Mouse (Mus musculus): ENCODE measurements around the gene Gstm4. TPM values are rescaled to one million over a fixed set of nuclear protein-coding genes. Genes with fewer than 3 reads are reported as not detected.

Gstm4 gene
- polyA plus RNA-seq, 1 experiment from 2014 or later = 29.6 TPM

DNA sequence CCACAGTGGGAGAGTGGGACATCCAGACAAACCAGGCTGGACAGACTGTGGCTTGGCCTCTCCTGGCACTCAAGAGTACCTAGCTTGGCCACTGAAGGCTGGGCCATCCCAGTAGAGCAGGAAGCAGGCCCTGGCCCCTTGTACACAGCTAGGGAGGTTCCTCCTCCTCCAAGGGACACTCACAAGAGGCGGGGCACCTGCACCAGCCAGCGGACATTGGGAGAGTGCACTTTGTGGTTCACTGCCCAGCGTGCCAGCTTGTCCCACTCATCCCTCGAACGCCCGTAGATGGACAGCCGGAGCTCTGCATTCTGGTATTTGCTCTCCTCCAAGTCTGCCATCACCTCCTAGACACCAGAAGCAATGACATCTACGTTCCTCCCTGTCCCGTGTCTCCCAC lies 32.1 kb upstream of the Gstm4 start:
- Histone ChIP-seq H3K9ac (ENCODE audit: low read length) (no peak overlapping the region), H3K4me1 (ENCODE audit: control insufficient read depth, insufficient read depth, low read length) (peaks cover 4% of the 10 kb centered on the region), H3K9me3 (replicated peaks; ENCODE audit: control insufficient read depth, low read length) (no peaks in the 10 kb centered on the region), H3K27ac (ENCODE audit: low read length) (no peak overlapping the region), H3K4me2 (ENCODE audit: low read depth, low read length) (no peak overlapping the region), H3K4me3 (replicated peaks; ENCODE audit: low read length) (no peak overlapping the region), H3K36me3 (ENCODE audit: control insufficient read depth, insufficient read depth, low read length) (peaks cover 38% of the 10 kb centered on the region), H3K27me3 (ENCODE audit: control insufficient read depth, insufficient read depth, low read length) (no peaks in the 10 kb centered on the region)
- WGBS = 92% methylated on average over 9 of the region's 9 CpGs
- ATAC-seq (ENCODE audit: insufficient read depth, low FRiP score) = no peak

DNA sequence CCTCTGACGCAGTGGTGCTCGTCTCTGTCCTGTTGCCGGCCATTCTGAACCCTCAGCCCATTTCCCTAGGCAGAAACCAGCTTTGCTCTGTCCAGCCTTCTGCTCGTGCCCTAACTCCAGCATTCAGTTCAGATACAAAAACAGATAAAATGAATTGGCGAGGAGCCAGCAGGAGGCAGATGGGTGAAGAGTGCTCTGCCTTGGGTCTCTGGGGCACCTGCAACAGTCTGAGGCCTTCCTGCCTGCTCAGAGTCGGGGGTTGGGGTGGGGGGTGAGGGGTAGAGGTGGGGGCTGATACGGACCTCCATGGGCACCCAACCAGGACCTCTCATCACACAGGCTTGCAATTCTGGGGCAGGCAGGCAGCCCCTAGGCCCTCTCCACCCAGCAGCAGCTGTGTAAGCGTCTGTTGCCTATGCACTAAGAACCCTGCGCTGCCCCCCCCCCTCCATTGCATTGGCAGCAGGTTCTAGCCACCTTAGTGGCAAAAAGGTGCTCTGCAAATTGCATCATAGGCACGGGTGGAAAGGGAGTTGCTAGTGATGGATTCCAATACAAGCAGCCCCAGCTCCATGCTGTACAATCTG lies 28.4 kb upstream of the Gstm4 start:
- Histone ChIP-seq H3K36me3 (ENCODE audit: control insufficient read depth, insufficient read depth, low read length) (peaks cover 27% of the 10 kb centered on the region), H3K9ac (ENCODE audit: low read length) (no peak overlapping the region), H3K9me3 (replicated peaks; ENCODE audit: control insufficient read depth, low read length) (no peaks in the 10 kb centered on the region), H3K4me3 (replicated peaks; ENCODE audit: low read length) (no peak overlapping the region), H3K4me1 (ENCODE audit: control insufficient read depth, insufficient read depth, low read length) (peaks cover 7% of the 10 kb centered on the region), H3K4me2 (ENCODE audit: low read depth, low read length) (no peak overlapping the region), H3K27me3 (ENCODE audit: control insufficient read depth, insufficient read depth, low read length) (no peaks in the 10 kb centered on the region), H3K27ac (ENCODE audit: low read length) (no peak overlapping the region)
- 63% methylated on average over 10 of the region's 10 CpGs for WGBS
- no peak for ATAC-seq (ENCODE audit: insufficient read depth, low FRiP score)

DNA sequence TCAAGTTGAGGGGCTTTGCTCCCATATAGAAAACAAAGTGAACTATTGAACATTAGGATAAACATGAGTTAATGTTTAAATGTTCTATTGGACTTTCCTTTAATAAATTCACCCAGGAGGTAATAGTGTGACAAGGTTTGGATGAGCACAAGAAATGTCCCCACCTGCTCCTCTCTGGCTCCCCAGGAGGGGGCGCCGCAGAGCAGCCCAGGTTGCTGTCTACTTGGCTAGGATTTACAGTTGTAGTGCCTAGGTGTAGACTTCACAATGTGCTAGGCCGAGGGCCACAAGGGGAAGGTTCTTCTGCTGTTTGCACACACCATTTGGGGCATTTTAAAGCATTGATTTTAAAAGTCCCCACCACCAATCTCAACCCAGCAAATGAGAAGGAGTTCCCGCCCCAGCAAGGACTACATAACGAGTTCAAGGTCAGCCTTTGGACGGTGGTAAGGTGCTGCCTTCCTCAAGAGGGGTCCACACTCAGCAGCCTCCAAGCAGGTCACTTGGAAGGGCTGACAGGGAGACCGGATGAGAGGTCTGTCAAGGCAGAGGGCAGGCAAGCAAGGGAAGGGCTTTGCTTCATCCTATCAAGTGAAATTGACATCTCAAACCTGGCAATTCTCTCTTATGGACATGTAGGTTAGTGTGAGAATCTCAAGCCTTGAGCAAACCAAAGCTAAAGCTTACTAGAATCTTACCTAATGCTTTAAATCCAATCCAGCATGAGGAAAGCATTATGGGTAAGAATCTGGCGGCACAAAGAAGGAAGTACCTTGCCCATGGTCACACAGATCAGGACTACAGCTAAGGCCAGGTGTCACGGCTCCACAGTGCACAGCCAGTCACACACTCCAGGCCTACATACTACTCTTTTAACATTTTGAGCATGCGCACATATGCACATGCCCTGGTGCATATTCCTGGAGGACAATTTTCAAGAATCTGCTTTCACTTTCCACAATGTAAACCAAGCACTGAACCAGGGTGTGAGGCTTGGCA lies 25.9 kb upstream of the Gstm4 start:
- 65% methylated on average over 10 of the region's 10 CpGs for WGBS
- Histone ChIP-seq H3K9ac (ENCODE audit: low read length) (peak overlapping the region; percentile 52; the same call in 1 of the 2 replicates), H3K4me1 (ENCODE audit: control insufficient read depth, insufficient read depth, low read length) (peaks cover 7% of the 10 kb centered on the region), H3K27ac (ENCODE audit: low read length) (no peak overlapping the region), H3K36me3 (ENCODE audit: control insufficient read depth, insufficient read depth, low read length) (peaks cover 11% of the 10 kb centered on the region), H3K4me2 (ENCODE audit: low read depth, low read length) (peak overlapping the region; percentile 34; the same call in 1 of the 2 replicates), H3K27me3 (ENCODE audit: control insufficient read depth, insufficient read depth, low read length) (no peaks in the 10 kb centered on the region), H3K9me3 (replicated peaks; ENCODE audit: control insufficient read depth, low read length) (no peaks in the 10 kb centered on the region), H3K4me3 (replicated peaks; ENCODE audit: low read length) (no peak overlapping the region)
- ATAC-seq (ENCODE audit: insufficient read depth, low FRiP score) = no peak

DNA sequence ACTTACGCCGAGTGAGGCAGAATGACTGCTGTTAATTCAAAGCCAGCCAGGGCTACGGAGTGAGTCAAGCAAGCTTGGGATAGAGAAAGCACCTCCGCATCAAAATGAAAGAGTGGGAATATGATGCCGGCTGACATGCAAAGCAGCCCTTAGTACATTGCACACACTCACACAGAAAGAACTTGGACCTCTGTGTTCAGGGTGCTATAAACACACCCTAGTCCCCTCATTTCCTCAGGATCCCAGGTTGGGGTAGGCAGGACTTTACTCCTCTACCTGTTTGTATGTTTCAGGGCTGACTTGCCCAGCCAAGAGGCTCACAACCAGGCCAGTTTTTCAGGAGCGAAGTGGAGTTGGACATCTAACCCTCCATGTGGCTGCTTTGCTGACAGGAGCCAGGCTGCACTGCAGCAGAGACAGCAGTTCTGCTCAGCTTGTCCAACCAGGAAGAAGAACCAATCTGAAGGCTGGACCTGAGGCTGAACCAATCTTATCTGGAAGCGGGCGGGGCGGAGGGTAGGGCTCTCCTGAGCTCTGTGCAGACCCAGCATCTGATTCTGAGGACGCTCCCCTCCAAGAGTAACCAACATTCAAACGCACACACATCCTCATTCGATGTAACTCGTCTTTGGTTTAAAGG lies 24.7 kb upstream of the Gstm4 start:
- WGBS = 58% methylated on average over 13 of the region's 13 CpGs
- Histone ChIP-seq H3K36me3 (ENCODE audit: control insufficient read depth, insufficient read depth, low read length) (no peaks in the 10 kb centered on the region), H3K9ac (ENCODE audit: low read length) (peak overlapping the region; percentile 26; the same call in 1 of the 2 replicates), H3K4me1 (ENCODE audit: control insufficient read depth, insufficient read depth, low read length) (peaks cover 7% of the 10 kb centered on the region), H3K4me2 (ENCODE audit: low read depth, low read length) (peak overlapping the region; percentile 34), H3K4me3 (replicated peaks; ENCODE audit: low read length) (peak overlapping the region; percentile 11), H3K9me3 (replicated peaks; ENCODE audit: control insufficient read depth, low read length) (no peaks in the 10 kb centered on the region), H3K27ac (ENCODE audit: low read length) (peak overlapping the region; percentile 71), H3K27me3 (ENCODE audit: control insufficient read depth, insufficient read depth, low read length) (no peaks in the 10 kb centered on the region)
- ATAC-seq (ENCODE audit: insufficient read depth, low FRiP score) = peak; percentile 69

GRCm38 (mm10) chr3:108068826-108069225 lies 24.1 kb upstream of the Gstm4 start:
- Histone ChIP-seq H3K4me1 (ENCODE audit: control insufficient read depth, insufficient read depth, low read length) (peaks cover 7% of the 10 kb centered on the region), H3K36me3 (ENCODE audit: control insufficient read depth, insufficient read depth, low read length) (no peaks in the 10 kb centered on the region), H3K4me2 (ENCODE audit: low read depth, low read length) (no peak overlapping the region; the same call in 1 of the 2 replicates), H3K4me3 (replicated peaks; ENCODE audit: low read length) (no peak overlapping the region), H3K9me3 (replicated peaks; ENCODE audit: control insufficient read depth, low read length) (no peaks in the 10 kb centered on the region), H3K27ac (ENCODE audit: low read length) (peak overlapping the region; percentile 71; the same call in 1 of the 2 replicates), H3K27me3 (ENCODE audit: control insufficient read depth, insufficient read depth, low read length) (no peaks in the 10 kb centered on the region), H3K9ac (ENCODE audit: low read length) (peak overlapping the region; percentile 26; the same call in 1 of the 2 replicates)
- 21% methylated on average over 1 of the region's 1 CpGs for WGBS
- no peak for ATAC-seq (ENCODE audit: insufficient read depth, low FRiP score)

GRCm38 (mm10) chr3:108067370-108067934 lies 22.8 kb upstream of the Gstm4 start:
- Histone ChIP-seq H3K27me3 (ENCODE audit: control insufficient read depth, insufficient read depth, low read length) (no peaks in the 10 kb centered on the region), H3K27ac (ENCODE audit: low read length) (no peak overlapping the region), H3K4me2 (ENCODE audit: low read depth, low read length) (no peak overlapping the region), H3K4me1 (ENCODE audit: control insufficient read depth, insufficient read depth, low read length) (peaks cover 7% of the 10 kb centered on the region), H3K36me3 (ENCODE audit: control insufficient read depth, insufficient read depth, low read length) (no peaks in the 10 kb centered on the region), H3K9ac (ENCODE audit: low read length) (no peak overlapping the region), H3K4me3 (replicated peaks; ENCODE audit: low read length) (no peak overlapping the region), H3K9me3 (replicated peaks; ENCODE audit: control insufficient read depth, low read length) (no peaks in the 10 kb centered on the region)
- 59% methylated on average over 6 of the region's 6 CpGs for WGBS
- peak; percentile 23; the same call in 1 of the 2 replicates for ATAC-seq (ENCODE audit: insufficient read depth, low FRiP score)

- Histone ChIP-seq H3K4me1 (ENCODE audit: control insufficient read depth, insufficient read depth, low read length) (peaks cover 7% of the 10 kb centered on the region), H3K4me3 (replicated peaks; ENCODE audit: low read length) (no peak overlapping the region), H3K9ac (ENCODE audit: low read length) (no peak overlapping the region), H3K9me3 (replicated peaks; ENCODE audit: control insufficient read depth, low read length) (no peaks in the 10 kb centered on the region), H3K27ac (ENCODE audit: low read length) (no peak overlapping the region), H3K27me3 (ENCODE audit: control insufficient read depth, insufficient read depth, low read length) (no peaks in the 10 kb centered on the region), H3K4me2 (ENCODE audit: low read depth, low read length) (no peak overlapping the region), H3K36me3 (ENCODE audit: control insufficient read depth, insufficient read depth, low read length) (no peaks in the 10 kb centered on the region)
- ATAC-seq (ENCODE audit: insufficient read depth, low FRiP score) = no peak
- WGBS = 80% methylated on average over 9 of the region's 9 CpGs
Observed at GRCm38 (mm10) chr3:108065551-108065950, 20.9 kb upstream of the Gstm4 start.

DNA sequence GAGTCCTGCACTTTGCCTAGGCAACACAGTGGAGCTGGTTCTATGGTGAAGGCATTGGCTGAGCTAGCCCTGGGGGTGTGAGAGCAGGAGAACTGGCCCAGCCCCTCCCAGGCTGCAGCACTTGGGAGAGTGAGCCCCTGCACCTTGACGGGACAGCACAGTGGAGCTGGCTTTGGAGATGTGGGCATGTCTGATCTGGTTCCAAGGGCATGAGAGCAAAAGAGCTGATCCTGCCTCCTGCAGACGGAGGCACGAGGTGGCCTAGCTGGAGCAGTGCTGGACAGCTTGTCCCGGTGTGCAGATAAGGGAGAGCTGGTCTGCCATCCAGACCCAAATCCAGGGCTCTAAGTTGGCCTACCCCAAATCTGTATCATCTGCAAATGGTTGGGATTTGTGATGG lies 20.0 kb upstream of the Gstm4 start:
- Histone ChIP-seq H3K27ac (ENCODE audit: low read length) (no peak overlapping the region), H3K4me2 (ENCODE audit: low read depth, low read length) (no peak overlapping the region), H3K36me3 (ENCODE audit: control insufficient read depth, insufficient read depth, low read length) (no peaks in the 10 kb centered on the region), H3K9me3 (replicated peaks; ENCODE audit: control insufficient read depth, low read length) (no peaks in the 10 kb centered on the region), H3K27me3 (ENCODE audit: control insufficient read depth, insufficient read depth, low read length) (no peaks in the 10 kb centered on the region), H3K4me3 (replicated peaks; ENCODE audit: low read length) (no peak overlapping the region), H3K9ac (ENCODE audit: low read length) (no peak overlapping the region), H3K4me1 (ENCODE audit: control insufficient read depth, insufficient read depth, low read length) (peaks cover 6% of the 10 kb centered on the region)
- 61% methylated on average over 4 of the region's 4 CpGs for WGBS
- ATAC-seq (ENCODE audit: insufficient read depth, low FRiP score) = no peak; the same call in 1 of the 2 replicates

Measured in stomach, embryonic 16.5 days (tissue).